Mouse (Mus musculus): ENCODE data around the gene Ccdc54. TPM values are rescaled to one million over a fixed set of nuclear protein-coding genes. Genes with fewer than 3 reads are reported as not detected.

Ccdc54 gene
- polyA plus RNA-seq (2015; fragmentation: Nextera tagmentation; extraction: Ambion mirVana) = not detected in 2 replicates

DNA sequence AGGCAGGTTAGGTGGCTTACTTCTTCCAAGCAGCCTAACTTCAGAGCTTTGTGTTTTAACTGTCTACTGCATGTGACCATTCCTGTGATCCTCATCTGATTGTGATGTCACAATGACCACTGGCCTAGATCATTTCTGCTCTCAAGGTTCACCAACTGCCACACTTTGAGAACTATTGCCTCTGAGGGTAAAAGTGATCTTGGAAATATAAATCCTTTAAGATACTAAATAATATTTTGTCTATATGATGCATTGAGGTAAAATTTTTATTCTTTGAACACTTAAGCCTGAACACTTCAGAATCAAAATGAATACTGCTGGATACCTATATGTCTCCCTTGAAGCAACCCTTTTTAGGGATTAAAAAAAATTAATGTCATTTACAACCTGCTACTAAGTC, at the start of gene Ccdc54:
Ccdc54 (minus strand) TSS at position 101 of the 400 bp plus-strand sequence.
- H3K9ac ChIP-seq = no peak within 1 kb of the TSS
- no peaks in the 10 kb centered on the region for H3K4me1 ChIP-seq (replicated peaks)
- no peak for ATAC-seq (replicated peaks; ENCODE audit: insufficient number of reproducible peaks, insufficient read depth, low FRiP score, low read depth)

GRCm38 (mm10) chr16:50632585-50632984, 41.6 kb upstream of the Ccdc54 start:
- no peak for ATAC-seq (replicated peaks; ENCODE audit: insufficient number of reproducible peaks, insufficient read depth, low FRiP score, low read depth)
- Histone ChIP-seq H3K4me2 (no peak overlapping the region), H3K4me1 (replicated peaks) (no peaks in the 10 kb centered on the region), H3K27ac (no peak overlapping the region), H3K9me3 (replicated peaks) (no peaks in the 10 kb centered on the region), H3K27me3 (no peaks in the 10 kb centered on the region), H3K9ac (no peak overlapping the region), H3K36me3 (no peaks in the 10 kb centered on the region), H3K4me3 (no peak overlapping the region)
- 69% methylated on average over 2 of the region's 2 CpGs for WGBS

More for the DNA sequence above, at the start of gene Ccdc54:
- Histone ChIP-seq H3K27ac (no peak within 1 kb of the TSS), H3K4me2 (no peak within 1 kb of the TSS), H3K4me3 (no peak within 1 kb of the TSS), H3K27me3 (no peaks in the 10 kb centered on the region), H3K9me3 (replicated peaks) (no peaks in the 10 kb centered on the region), H3K36me3 (no peaks in the 10 kb centered on the region)

GRCm38 (mm10) chr16:50615569-50615968, 24.6 kb upstream of the Ccdc54 start:
- Histone ChIP-seq H3K36me3 (no peaks in the 10 kb centered on the region), H3K9ac (no peak overlapping the region), H3K4me1 (replicated peaks) (no peaks in the 10 kb centered on the region), H3K4me3 (no peak overlapping the region), H3K27me3 (no peaks in the 10 kb centered on the region), H3K9me3 (replicated peaks) (no peaks in the 10 kb centered on the region), H3K27ac (no peak overlapping the region), H3K4me2 (no peak overlapping the region)
- 52% methylated on average over 7 of the region's 7 CpGs for WGBS
- ATAC-seq (replicated peaks; ENCODE audit: insufficient number of reproducible peaks, insufficient read depth, low FRiP score, low read depth) = no peak

- ATAC-seq (replicated peaks; ENCODE audit: insufficient number of reproducible peaks, insufficient read depth, low FRiP score, low read depth) = no peak
- H3K9ac ChIP-seq = no peak overlapping the region
- H3K4me1 ChIP-seq (replicated peaks) = no peaks in the 10 kb centered on the region
- no peaks in the 10 kb centered on the region for H3K9me3 ChIP-seq (replicated peaks)
- H3K27ac ChIP-seq = no peak overlapping the region
- no peaks in the 10 kb centered on the region for H3K27me3 ChIP-seq
- WGBS = 56% methylated on average over 4 of the region's 4 CpGs
- no peak overlapping the region for H3K4me3 ChIP-seq
- no peak overlapping the region for H3K4me2 ChIP-seq
- H3K36me3 ChIP-seq = no peaks in the 10 kb centered on the region
These were observed 22.0 kb upstream of the Ccdc54 start for GRCm38 (mm10) chr16:50612944-50613343.

- no peak overlapping the region for H3K9ac ChIP-seq
- H3K4me2 ChIP-seq = no peak overlapping the region
- no peaks in the 10 kb centered on the region for H3K36me3 ChIP-seq
- no peak for ATAC-seq (replicated peaks; ENCODE audit: insufficient number of reproducible peaks, insufficient read depth, low FRiP score, low read depth)
- no peaks in the 10 kb centered on the region for H3K9me3 ChIP-seq (replicated peaks)
- 82% methylated on average over 5 of the region's 5 CpGs for WGBS
- no peaks in the 10 kb centered on the region for H3K4me1 ChIP-seq (replicated peaks)
- H3K27ac ChIP-seq = no peak overlapping the region
- no peaks in the 10 kb centered on the region for H3K27me3 ChIP-seq
- no peak overlapping the region for H3K4me3 ChIP-seq
These were observed 19.6 kb upstream of the Ccdc54 start for GRCm38 (mm10) chr16:50610580-50610979.

GRCm38 (mm10) chr16:50607776-50608562, 17.0 kb upstream of the Ccdc54 start:
- WGBS = 46% methylated on average over 15 of the region's 15 CpGs
- H3K9me3 ChIP-seq (replicated peaks) = no peaks in the 10 kb centered on the region
- H3K4me3 ChIP-seq = no peak overlapping the region
- H3K4me1 ChIP-seq (replicated peaks) = no peaks in the 10 kb centered on the region
- H3K27me3 ChIP-seq = no peaks in the 10 kb centered on the region
- no peak overlapping the region for H3K9ac ChIP-seq
- H3K27ac ChIP-seq = no peak overlapping the region
- no peaks in the 10 kb centered on the region for H3K36me3 ChIP-seq
- no peak overlapping the region for H3K4me2 ChIP-seq
- ATAC-seq (replicated peaks; ENCODE audit: insufficient number of reproducible peaks, insufficient read depth, low FRiP score, low read depth) = no peak

DNA sequence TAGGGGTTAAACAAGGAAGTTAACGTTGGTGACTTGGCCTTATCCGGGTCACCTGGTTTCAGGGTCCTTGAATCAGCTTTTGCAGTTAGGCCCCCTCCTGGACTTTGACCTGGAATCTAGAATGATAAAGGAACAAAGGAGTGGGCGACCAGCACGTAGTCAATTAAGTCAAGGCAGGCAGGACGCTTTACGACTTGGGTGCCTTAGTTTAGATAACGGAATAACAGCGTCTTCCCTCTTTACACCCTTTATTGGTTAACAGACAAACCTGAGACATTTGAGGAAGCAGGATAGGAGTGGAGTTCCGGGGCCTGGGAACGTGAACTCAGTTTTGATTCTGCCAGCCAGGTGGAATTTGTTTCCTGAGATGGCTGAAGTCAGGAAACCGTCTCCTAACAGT, 13.9 kb upstream of the Ccdc54 start:
- no peak overlapping the region for H3K4me2 ChIP-seq
- H3K27ac ChIP-seq = no peak overlapping the region
- no peak for ATAC-seq (replicated peaks; ENCODE audit: insufficient number of reproducible peaks, insufficient read depth, low FRiP score, low read depth)
- H3K4me3 ChIP-seq = no peak overlapping the region
- H3K36me3 ChIP-seq = no peaks in the 10 kb centered on the region
- 56% methylated on average over 11 of the region's 11 CpGs for WGBS
- no peak overlapping the region for H3K9ac ChIP-seq
- no peaks in the 10 kb centered on the region for H3K9me3 ChIP-seq (replicated peaks)
- no peaks in the 10 kb centered on the region for H3K27me3 ChIP-seq
- H3K4me1 ChIP-seq (replicated peaks) = no peaks in the 10 kb centered on the region

DNA sequence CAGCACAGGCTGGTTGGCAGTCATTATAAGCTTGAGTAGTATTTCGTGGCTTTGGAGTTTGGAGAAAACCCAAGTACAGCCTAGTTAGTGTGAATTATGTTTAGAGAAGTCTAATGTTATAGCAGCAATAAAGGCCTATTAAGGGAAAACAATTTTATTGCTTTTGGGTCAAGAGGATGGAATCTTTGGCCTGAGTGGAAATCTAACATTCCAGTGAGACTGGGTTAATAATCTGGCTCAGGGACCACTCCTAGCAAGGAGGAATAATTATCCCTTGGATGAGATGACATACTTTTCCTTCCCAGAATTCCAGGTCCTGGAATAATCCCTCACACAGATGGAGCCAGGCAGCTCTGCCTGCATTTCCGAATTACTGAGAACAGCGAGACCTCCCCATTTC, 11.0 kb upstream of the Ccdc54 start:
- no peak overlapping the region for H3K4me2 ChIP-seq
- H3K9ac ChIP-seq = no peak overlapping the region
- no peaks in the 10 kb centered on the region for H3K9me3 ChIP-seq (replicated peaks)
- H3K36me3 ChIP-seq = no peaks in the 10 kb centered on the region
- 47% methylated on average over 3 of the region's 3 CpGs for WGBS
- H3K27me3 ChIP-seq = no peaks in the 10 kb centered on the region
- ATAC-seq (replicated peaks; ENCODE audit: insufficient number of reproducible peaks, insufficient read depth, low FRiP score, low read depth) = no peak
- H3K27ac ChIP-seq = no peak overlapping the region
- H3K4me3 ChIP-seq = no peak overlapping the region
- no peaks in the 10 kb centered on the region for H3K4me1 ChIP-seq (replicated peaks)

- Histone ChIP-seq H3K4me1 (replicated peaks) (no peaks in the 10 kb centered on the region), H3K36me3 (no peaks in the 10 kb centered on the region), H3K27me3 (no peaks in the 10 kb centered on the region), H3K27ac (no peak overlapping the region), H3K4me3 (no peak overlapping the region), H3K9ac (no peak overlapping the region), H3K9me3 (replicated peaks) (no peaks in the 10 kb centered on the region), H3K4me2 (no peak overlapping the region)
- ATAC-seq (replicated peaks; ENCODE audit: insufficient number of reproducible peaks, insufficient read depth, low FRiP score, low read depth) = no peak
- WGBS = 80% methylated on average over 3 of the region's 3 CpGs
These were observed 9.7 kb upstream of the Ccdc54 start for GRCm38 (mm10) chr16:50600665-50601064.

- Histone ChIP-seq H3K27me3 (no peaks in the 10 kb centered on the region), H3K36me3 (no peaks in the 10 kb centered on the region), H3K9me3 (replicated peaks) (no peaks in the 10 kb centered on the region), H3K4me1 (replicated peaks) (no peaks in the 10 kb centered on the region), H3K9ac (no peak overlapping the region), H3K4me2 (no peak overlapping the region), H3K27ac (no peak overlapping the region), H3K4me3 (no peak overlapping the region)
- ATAC-seq (replicated peaks; ENCODE audit: insufficient number of reproducible peaks, insufficient read depth, low FRiP score, low read depth) = no peak
- WGBS = 70% methylated on average over 6 of the region's 6 CpGs
These were observed 5.7 kb upstream of the Ccdc54 start for GRCm38 (mm10) chr16:50596679-50597078.

GRCm38 (mm10) chr16:50596171-50596570, 5.2 kb upstream of the Ccdc54 start:
- H3K9me3 ChIP-seq (replicated peaks) = no peaks in the 10 kb centered on the region
- H3K9ac ChIP-seq = no peak overlapping the region
- H3K36me3 ChIP-seq = no peaks in the 10 kb centered on the region
- H3K4me2 ChIP-seq = no peak overlapping the region
- ATAC-seq (replicated peaks; ENCODE audit: insufficient number of reproducible peaks, insufficient read depth, low FRiP score, low read depth) = no peak
- H3K27me3 ChIP-seq = no peaks in the 10 kb centered on the region
- no peak overlapping the region for H3K4me3 ChIP-seq
- H3K27ac ChIP-seq = no peak overlapping the region
- WGBS = 56% methylated on average over 4 of the region's 4 CpGs
- H3K4me1 ChIP-seq (replicated peaks) = no peaks in the 10 kb centered on the region

DNA sequence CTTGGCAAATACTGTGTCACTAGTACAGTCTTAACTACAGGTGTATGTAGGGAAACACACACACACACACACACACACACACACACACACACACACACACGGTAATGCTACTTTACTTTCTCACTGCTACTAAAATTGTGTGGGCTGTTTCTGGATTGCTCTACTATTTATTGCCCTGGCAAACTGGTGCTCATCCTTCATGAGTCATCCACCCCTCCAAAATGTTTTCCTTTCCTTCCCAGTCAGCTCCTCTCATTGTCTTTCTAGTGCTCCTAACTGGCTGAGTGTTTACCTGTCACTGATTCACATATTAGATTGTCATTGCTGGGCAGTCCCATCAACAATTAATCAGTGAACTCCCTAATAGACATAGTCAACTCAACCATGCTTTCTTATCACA, 3.9 kb upstream of the Ccdc54 start:
- 83% methylated on average over 1 of the region's 1 CpGs for WGBS
- Histone ChIP-seq H3K9me3 (replicated peaks) (no peaks in the 10 kb centered on the region), H3K27ac (no peak overlapping the region)

More for the DNA sequence above, 3.9 kb upstream of the Ccdc54 start:
- no peak overlapping the region for H3K4me2 ChIP-seq
- ATAC-seq (replicated peaks; ENCODE audit: insufficient number of reproducible peaks, insufficient read depth, low FRiP score, low read depth) = no peak
- no peaks in the 10 kb centered on the region for H3K27me3 ChIP-seq
- H3K4me3 ChIP-seq = no peak overlapping the region
- H3K4me1 ChIP-seq (replicated peaks) = no peaks in the 10 kb centered on the region
- H3K9ac ChIP-seq = no peak overlapping the region
- no peaks in the 10 kb centered on the region for H3K36me3 ChIP-seq

All from heart, embryonic 15.5 days (tissue).